Mouse (Mus musculus) midbrain, postnatal 0 days (tissue): ENCODE data around the gene Cacna1h. TPM values are rescaled to one million over a fixed set of nuclear protein-coding genes. Genes with fewer than 3 reads are reported as not detected.

Experiments
- ATAC-seq: fragments of 200-750 bp; cut with Nextera tagmentation; 2 replicates; pipeline ENCODE4 v1.8.0; 2017; ENCODE audit warnings: moderate number of reproducible peaks, mild to moderate bottlenecking, moderate TSS enrichment, moderate library complexity; ENCODE audit not compliant: low FRiP score
- DNase-seq: peaks from one replicate; pipeline ENCODE4 v3.0.0-alpha.2; 2015; ENCODE audit warnings: low spot score
- H3K27ac ChIP-seq: fragments of 300-500 bp; sonication (generic); 2 replicates; pipeline ENCODE4 v1.5.1; 2014; ENCODE audit warnings: low read depth, mild to moderate bottlenecking, low read length, mixed read lengths
- H3K27me3 ChIP-seq: fragments of 300-500 bp; sonication (generic); 2 replicates; pipeline ENCODE4 v1.6.1; 2014; ENCODE audit warnings: low read length, control low read depth, mixed read lengths; ENCODE audit not compliant: insufficient read depth
- H3K36me3 ChIP-seq: fragments of 300-500 bp; sonication (generic); 2 replicates; pipeline ENCODE4 v1.6.1; 2014; ENCODE audit warnings: low read length, control low read depth, mixed read lengths; ENCODE audit not compliant: insufficient read depth
- H3K4me1 ChIP-seq: fragments of 300-500 bp; sonication (generic); 2 replicates; pipeline ENCODE4 v1.6.1; 2014; ENCODE audit warnings: mild to moderate bottlenecking, control low read depth, antibody characterized with exemption, low read length, mixed read lengths; ENCODE audit not compliant: insufficient read depth
- H3K4me2 ChIP-seq: fragments of 300-500 bp; sonication (generic); 2 replicates; pipeline ENCODE4 v1.6.1; 2014; ENCODE audit warnings: low read depth, mild to moderate bottlenecking, low read length, mixed read lengths; ENCODE audit not compliant: poor library complexity, severe bottlenecking
- H3K4me3 ChIP-seq: fragments of 300-500 bp; sonication (generic); 2 replicates; pipeline ENCODE4 v1.5.1; 2014; ENCODE audit warnings: low read depth, mild to moderate bottlenecking, low read length, moderate library complexity
- H3K9ac ChIP-seq: fragments of 300-500 bp; sonication (generic); replicated peaks from 2 replicates; pipeline ENCODE4 v1.6.1; 2014; ENCODE audit warnings: mild to moderate bottlenecking, low read length, moderate library complexity, mixed read lengths; ENCODE audit not compliant: poor library complexity, severe bottlenecking
- H3K9me3 ChIP-seq: fragments of 300-500 bp; sonication (generic); 2 replicates; pipeline ENCODE4 v1.6.1; 2016; ENCODE audit warnings: low read length, control low read depth
- CTCF ChIP-seq: IDR thresholded peaks from 2 replicates; pipeline ENCODE4 v1.5.1; 2016; ENCODE audit warnings: antibody characterized with exemption, mild to moderate bottlenecking
- WGBS: fragments of 180-500 bp; shearing (Covaris S2); extraction: QIAGEN DNeasy Blood & Tissue Kit; methylation state at CpG from one replicate; pipeline ENCODE4 v1.1.7; 2014; 5-methylcytosine and 5-hydroxymethylcytosine counted together
- polyA plus RNA-seq: library from polyadenylated mRNA; unstranded; fragments of >200 nt; fragmentation: Nextera tagmentation; extraction: Ambion mirVana; gene quantifications from 2 replicates; pipeline ENCODE4 v1.2.1, GENCODE M21; 2015
- total RNA-seq: library from RNA; depleted of rRNA; stranded (reverse); fragments of >200 nt; gene quantifications from 2 replicates; pipeline ENCODE4 v1.2.3, GENCODE M21; 2014

Gene Cacna1h
- total and polyA plus RNA-seq, 2 experiments from 2014 or later = 9.5 to 117 TPM

DNA sequence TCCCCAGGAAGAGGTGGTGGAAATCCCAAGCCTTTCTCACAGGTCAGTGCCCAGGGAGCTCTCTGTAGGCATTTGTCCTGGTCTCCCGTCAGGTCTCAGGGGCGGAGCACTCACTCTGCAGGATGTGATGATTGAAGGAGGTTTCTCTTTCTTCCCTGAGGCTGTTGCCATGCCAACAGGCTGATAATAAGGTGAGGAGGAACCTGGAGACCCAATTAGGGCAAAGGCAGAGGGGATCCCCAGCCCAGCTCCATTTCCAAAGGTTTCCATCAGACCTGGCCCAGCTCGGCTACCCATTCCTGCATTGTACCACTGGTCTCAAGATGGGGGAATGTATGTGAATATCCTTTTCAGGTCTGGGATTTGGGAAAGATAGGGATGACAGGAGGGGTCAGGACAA is 29.4 kb downstream of the Cacna1h start:
- peaks cover 40% of the 10 kb centered on the region for H3K4me1 ChIP-seq
- 22% methylated on average over 3 of the region's 3 CpGs for WGBS

DNA sequence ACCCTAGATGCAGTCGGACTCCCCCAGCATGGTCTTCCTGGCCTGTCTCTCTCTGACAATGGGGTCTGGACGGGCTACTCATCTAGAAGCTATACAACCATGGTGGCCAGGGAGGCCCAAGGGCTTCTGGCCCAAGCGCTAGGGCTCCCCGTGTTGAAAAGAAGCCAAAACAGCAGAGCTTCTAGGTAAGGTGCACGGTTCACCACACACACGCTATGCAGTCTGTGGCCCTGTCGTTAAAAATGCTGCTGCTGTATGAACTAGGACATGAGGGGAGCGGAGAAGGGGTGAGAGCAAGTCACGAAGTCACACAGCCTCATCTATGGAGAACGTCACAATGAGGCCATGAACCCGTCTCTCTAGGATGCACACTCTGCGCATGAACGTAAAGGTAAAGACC is 31.4 kb downstream of the Cacna1h start:
- Histone ChIP-seq H3K4me3 (no peak overlapping the region), H3K27me3 (no peaks in the 10 kb centered on the region), H3K27ac (no peak overlapping the region), H3K9ac (no peak overlapping the region), H3K9me3 (no peaks in the 10 kb centered on the region), H3K4me1 (peaks cover 34% of the 10 kb centered on the region), H3K36me3 (no peaks in the 10 kb centered on the region), H3K4me2 (no peak overlapping the region)
- no peak for ATAC-seq
- DNase-seq = no peak
- no peak for TF ChIP-seq CTCF
- 78% methylated on average over 13 of the region's 13 CpGs for WGBS

More for the DNA sequence above, 29.4 kb downstream of the Cacna1h start:
- peak; percentile 41; the same call in 1 of the 2 replicates for ATAC-seq
- H3K9me3 ChIP-seq = no peaks in the 10 kb centered on the region
- H3K9ac ChIP-seq = 0 out of 2 replicates have a peak overlapping the region, but pooled peaks have one; percentile 13
- no peaks in the 10 kb centered on the region for H3K27me3 ChIP-seq
- peak; percentile 56 for DNase-seq
- H3K36me3 ChIP-seq = no peaks in the 10 kb centered on the region
- peak overlapping the region; percentile 3; the same call in 1 of the 2 replicates for H3K4me2 ChIP-seq
- H3K27ac ChIP-seq = peak overlapping the region; percentile 75
- H3K4me3 ChIP-seq = no peak overlapping the region
- no peak for TF ChIP-seq CTCF

DNA sequence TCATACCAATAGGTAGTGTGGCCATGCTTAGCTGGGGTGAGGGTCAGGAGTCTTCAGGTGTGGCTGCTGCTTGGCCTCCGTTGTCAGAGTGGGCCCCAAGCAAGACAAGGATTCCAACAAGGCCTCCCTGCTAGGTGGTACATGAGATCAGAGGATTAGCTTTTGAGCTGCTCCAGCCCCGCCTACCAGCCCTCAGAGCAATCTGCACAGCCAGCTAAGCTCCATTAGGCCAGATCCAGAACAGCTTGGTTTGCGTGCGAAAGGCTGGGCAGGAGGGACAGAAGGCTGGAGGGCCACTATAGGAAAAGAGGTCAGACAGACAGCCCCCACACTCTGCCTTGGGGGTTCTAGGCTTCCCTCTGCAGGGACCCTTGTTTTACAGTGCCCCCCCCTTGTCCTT is 32.1 kb downstream of the Cacna1h start:
- no peak for TF ChIP-seq CTCF
- Histone ChIP-seq H3K4me2 (no peak overlapping the region), H3K4me1 (peaks cover 27% of the 10 kb centered on the region), H3K27ac (no peak overlapping the region), H3K9ac (no peak overlapping the region), H3K36me3 (no peaks in the 10 kb centered on the region), H3K4me3 (no peak overlapping the region), H3K9me3 (no peaks in the 10 kb centered on the region), H3K27me3 (no peaks in the 10 kb centered on the region)
- no peak for ATAC-seq
- DNase-seq = no peak
- WGBS = 24% methylated on average over 4 of the region's 4 CpGs

DNA sequence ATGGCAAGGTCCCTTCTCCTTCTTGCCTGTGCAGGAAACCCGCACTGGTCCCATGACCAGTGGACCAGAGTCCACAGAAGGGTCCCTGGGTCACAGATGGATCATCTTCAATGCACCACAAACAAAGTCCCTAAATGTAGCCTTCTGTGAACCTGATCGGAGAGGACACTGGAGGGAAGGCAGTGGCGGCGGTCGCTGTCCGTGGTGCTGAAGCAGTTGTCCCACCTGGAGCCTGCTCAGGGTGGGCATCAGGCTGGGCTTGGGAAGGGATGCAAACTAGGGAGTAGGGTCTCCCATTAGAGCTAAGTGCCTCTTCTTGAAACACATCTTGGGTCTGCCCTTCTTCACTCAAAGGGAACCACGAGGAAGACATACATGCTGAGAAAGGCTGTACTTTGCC is 33.1 kb downstream of the Cacna1h start:
- TF ChIP-seq CTCF = no peak
- Histone ChIP-seq H3K4me3 (no peak overlapping the region), H3K4me2 (no peak overlapping the region), H3K9me3 (no peaks in the 10 kb centered on the region), H3K27me3 (no peaks in the 10 kb centered on the region), H3K4me1 (peaks cover 16% of the 10 kb centered on the region), H3K36me3 (peaks cover 3% of the 10 kb centered on the region; the same call in 1 of the 2 replicates), H3K9ac (no peak overlapping the region), H3K27ac (no peak overlapping the region)
- no peak for DNase-seq
- no peak for ATAC-seq
- 30% methylated on average over 7 of the region's 7 CpGs for WGBS

DNA sequence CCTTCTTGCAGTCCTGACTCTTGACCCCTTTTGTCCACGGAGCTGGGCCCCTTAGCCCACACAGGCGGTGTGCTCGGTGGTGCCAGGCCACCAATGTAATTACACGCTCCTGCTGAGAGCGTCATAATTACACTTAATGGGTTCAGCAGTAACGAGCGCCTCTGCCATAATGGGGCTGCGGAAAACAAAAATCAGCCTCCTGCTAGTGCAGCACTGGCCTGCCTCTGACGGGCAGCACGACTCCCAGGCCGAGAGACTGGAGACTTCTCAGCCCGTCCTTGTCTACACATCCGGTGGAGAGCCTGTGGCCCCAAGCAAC is 35.1 kb downstream of the Cacna1h start:
- Histone ChIP-seq H3K27ac (no peak overlapping the region), H3K36me3 (peaks cover 3% of the 10 kb centered on the region; the same call in 1 of the 2 replicates), H3K4me1 (0 out of 2 replicates have a peak, but pooled peaks cover 3% of the 10 kb centered on the region), H3K27me3 (no peaks in the 10 kb centered on the region), H3K9me3 (no peaks in the 10 kb centered on the region), H3K4me2 (no peak overlapping the region), H3K4me3 (no peak overlapping the region), H3K9ac (no peak overlapping the region)
- TF ChIP-seq CTCF = no peak
- ATAC-seq (no peak), DNase-seq (no peak)
- 42% methylated on average over 13 of the region's 13 CpGs for WGBS

DNA sequence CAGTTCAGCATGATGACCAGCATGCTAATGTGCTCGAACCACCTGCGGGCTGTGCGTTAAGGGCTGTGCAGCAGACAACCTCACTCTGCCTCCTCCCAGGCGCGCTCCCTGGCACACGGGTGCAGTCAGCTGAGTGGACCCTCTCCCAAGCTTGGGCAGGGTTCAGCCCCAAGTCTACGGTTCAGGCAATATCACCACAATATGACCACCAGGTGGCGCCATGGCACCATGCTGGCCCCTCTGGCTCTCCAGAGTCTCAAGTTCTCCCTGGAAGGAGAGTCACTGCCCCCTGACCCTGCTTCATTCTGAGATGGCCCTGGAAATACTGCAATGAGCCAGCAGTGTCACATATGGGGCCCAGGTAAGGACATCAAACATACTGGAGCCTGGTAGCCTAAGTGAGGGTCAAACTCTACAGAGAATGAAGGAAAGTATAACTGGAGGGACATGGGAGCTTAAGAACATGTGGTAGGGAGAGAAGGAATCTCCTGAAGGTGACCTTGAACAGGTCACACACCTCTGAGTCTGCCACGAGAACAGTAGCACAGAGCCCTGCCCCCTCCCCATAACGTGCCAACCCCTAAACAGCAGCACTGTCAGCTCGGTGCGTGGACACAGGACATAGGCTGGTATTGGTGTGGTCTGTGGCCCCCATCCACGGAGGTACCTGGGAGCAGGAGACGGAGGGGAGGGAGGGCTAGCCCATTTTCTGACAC is 35.6 kb downstream of the Cacna1h start:
- Histone ChIP-seq H3K27ac (no peak overlapping the region), H3K4me2 (no peak overlapping the region), H3K4me3 (no peak overlapping the region), H3K9ac (no peak overlapping the region), H3K9me3 (no peaks in the 10 kb centered on the region), H3K27me3 (no peaks in the 10 kb centered on the region), H3K4me1 (no peaks in the 10 kb centered on the region), H3K36me3 (peaks cover 3% of the 10 kb centered on the region; the same call in 1 of the 2 replicates)
- ATAC-seq (peak; percentile 56), DNase-seq (peak; percentile 89)
- WGBS = 34% methylated on average over 14 of the region's 14 CpGs
- TF ChIP-seq CTCF = peak; percentile 99
